Mouse (Mus musculus) cerebellum, adult 2 months (tissue): ENCODE data around the gene Adat1. TPM values are rescaled to one million over a fixed set of nuclear protein-coding genes. Genes with fewer than 3 reads are reported as not detected.

ENCODE experiments used
- DNase-seq, 2 experiments: peaks; one replicate each; pipeline ENCODE4 v3.0.0; 2021
- H3K27ac ChIP-seq: fragments of 200-500 bp; 2 replicates; pipeline ENCODE4 v1.5.1; 2012; ENCODE audit warnings: low read length, control low read depth, inconsistent platforms; ENCODE audit not compliant: insufficient read depth
- H3K27me3 ChIP-seq: fragments of 200-500 bp; 2 replicates; pipeline ENCODE4 v1.6.1; 2012; ENCODE audit warnings: inconsistent platforms, mild to moderate bottlenecking, low read length, moderate library complexity; ENCODE audit not compliant: control insufficient read depth, insufficient read depth
- H3K4me1 ChIP-seq: fragments of 200-500 bp; 2 replicates; pipeline ENCODE4 v1.6.1; 2011; ENCODE audit warnings: low read length; ENCODE audit not compliant: control insufficient read depth, insufficient read depth
- H3K4me3 ChIP-seq: fragments of 200-500 bp; replicated peaks from 2 replicates; pipeline ENCODE3; 2011; ENCODE audit warnings: mild to moderate bottlenecking, low read depth, low read length, control low read depth; ENCODE audit not compliant: insufficient read depth
- CTCF ChIP-seq: fragments of 200-500 bp; IDR thresholded peaks from 2 replicates; pipeline ENCODE4 v1.5.1; 2011; ENCODE audit warnings: low read depth, mild to moderate bottlenecking, control low read depth, low read length, moderate library complexity, borderline replicate concordance; ENCODE audit not compliant: insufficient read depth
- POLR2A ChIP-seq: fragments of 200-500 bp; IDR thresholded peaks from 2 replicates; pipeline ENCODE4 v1.6.1; 2011; ENCODE audit warnings: low read length, control low read depth, borderline replicate concordance; ENCODE audit not compliant: insufficient read depth
- WGBS: fragments of 180-500 bp; shearing (Covaris S2); methylation state at CpG from one replicate; pipeline ENCODE4 v1.1.7; 2018; 5-methylcytosine and 5-hydroxymethylcytosine counted together
- polyA plus RNA-seq: library from polyadenylated mRNA; depleted of rRNA; stranded (reverse); fragments of >200 nt; gene quantifications from 2 replicates; pipeline ENCODE4 v1.2.3, GENCODE M21; 2012; rRNA removed

Gene Adat1
- polyA plus RNA-seq, 1 experiment, result 9.4 TPM

- H3K27me3 ChIP-seq, result no peaks in the 10 kb centered on the region
- WGBS, result 89% methylated on average over 2 of the region's 2 CpGs
- no peaks in the 10 kb centered on the region for H3K4me1 ChIP-seq
- no peak overlapping the region for H3K4me3 ChIP-seq
- TF ChIP-seq CTCF, result peak; percentile 22; the same call in 1 of the 2 replicates
- no peak for TF ChIP-seq POLR2A
- no peak overlapping the region for H3K27ac ChIP-seq
- no peak for DNase-seq
Observed at GRCm38 (mm10) chr8:111919663-111920062, 72.4 kb downstream of the Adat1 start.

Other genes with a start within 250 kb of the Adat1 start
- 129 and 146 TPM in 2 replicates for gene Bcar1, start 248.5 kb downstream of the Adat1 start, polyA plus RNA-seq
- gene Cfdp1, start 138.0 kb downstream of the Adat1 start, polyA plus RNA-seq, result 82.0 and 94.5 TPM in 2 replicates
- 7.2 and 8.6 TPM in 2 replicates for gene Tmem170, start 115.6 kb downstream of the Adat1 start, polyA plus RNA-seq
- 2.1 and 3.1 TPM in 2 replicates for gene Chst5, start 81.9 kb downstream of the Adat1 start, polyA plus RNA-seq
- 15.1 and 15.8 TPM in 2 replicates for gene Tmem231, start 58.4 kb downstream of the Adat1 start, polyA plus RNA-seq
- 373 and 404 TPM in 2 replicates for gene Gabarapl2, start 51.6 kb downstream of the Adat1 start, polyA plus RNA-seq
- gene Kars, start 19.0 kb upstream of the Adat1 start, polyA plus RNA-seq, result 90.2 and 91.7 TPM in 2 replicates
- 36.3 and 38.0 TPM in 2 replicates for gene Terf2ip, start 19.1 kb upstream of the Adat1 start, polyA plus RNA-seq
- not detected in 2 replicates for gene Gm6793, start 22.7 kb upstream of the Adat1 start, polyA plus RNA-seq